Mouse (Mus musculus): Measurements from ENCODE around the gene Fgfr4.

DNA sequence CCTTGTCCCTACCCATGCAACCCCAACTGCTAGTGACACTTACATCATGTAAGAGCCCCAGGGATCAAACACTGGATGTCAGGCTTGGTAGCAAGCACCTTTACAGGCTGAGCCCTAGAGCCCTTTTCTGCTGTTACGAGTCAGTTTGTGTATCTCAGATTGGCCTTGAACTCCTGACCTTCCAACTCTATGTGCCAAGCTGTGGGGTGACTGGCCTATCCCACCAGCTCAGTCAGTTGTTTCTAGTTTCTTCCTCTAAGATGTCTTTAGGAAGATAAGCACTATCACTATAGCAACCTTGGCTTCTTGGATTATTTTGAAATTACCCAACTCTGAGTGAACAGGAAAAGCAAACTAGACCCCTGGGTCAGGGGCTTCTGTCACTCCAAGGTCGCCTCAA lies 49.1 kb upstream of the Fgfr4 start:
- no peak for TF ChIP-seq POLR2A (IDR thresholded peaks at IDR 0.05; ENCODE audit: extremely low read depth, insufficient read depth, low read length)
- TF ChIP-seq CTCF (IDR thresholded peaks at IDR 0.05; ENCODE audit: extremely low read depth, insufficient read depth, low read length): no peak

Measured in cortical plate, adult 2 months (tissue).